Mouse (Mus musculus) induced T-regulatory cell, adult 2 months (primary cell): ENCODE measurements around the gene Bnip1.
A peak's percentile ranks its signal among the peaks of the same experiment; 100 is the strongest.

Source experiments
- DNase-seq: peaks from one replicate; pipeline ENCODE4 v3.0.0-alpha.2; 2012; ENCODE audit warnings: low read depth

Gene Bnip1

GRCm38 (mm10) chr17:26793068-26793765 is 12.4 kb downstream of the Bnip1 start:
- DNase-seq, result no peak

GRCm38 (mm10) chr17:26794744-26795143 is 13.9 kb downstream of the Bnip1 start:
- DNase-seq, result peak; percentile 64

- no peak for DNase-seq
These were observed 14.5 kb downstream of the Bnip1 start for GRCm38 (mm10) chr17:26795386-26795785.

- no peak for DNase-seq
These were observed 16.7 kb downstream of the Bnip1 start for GRCm38 (mm10) chr17:26797379-26798128.

GRCm38 (mm10) chr17:26802886-26803285 is 22.0 kb downstream of the Bnip1 start:
- no peak for DNase-seq

GRCm38 (mm10) chr17:26812607-26813006 is 31.7 kb downstream of the Bnip1 start:
- no peak for DNase-seq

GRCm38 (mm10) chr17:26813497-26813896 is 32.6 kb downstream of the Bnip1 start:
- DNase-seq, result no peak

- no peak for DNase-seq
These were observed 35.9 kb downstream of the Bnip1 start for GRCm38 (mm10) chr17:26816810-26817209.

- no peak for DNase-seq
These were observed 36.9 kb downstream of the Bnip1 start for GRCm38 (mm10) chr17:26817776-26818175.

GRCm38 (mm10) chr17:26826131-26826530 is 45.3 kb downstream of the Bnip1 start:
- DNase-seq, result no peak

- no peak for DNase-seq
These were observed 52.9 kb downstream of the Bnip1 start for GRCm38 (mm10) chr17:26833806-26834205.

GRCm38 (mm10) chr17:26834302-26834965 is 53.6 kb downstream of the Bnip1 start:
- no peak for DNase-seq

- no peak for DNase-seq
These were observed 54.3 kb downstream of the Bnip1 start for GRCm38 (mm10) chr17:26834966-26835755.

GRCm38 (mm10) chr17:26835956-26836355 is 55.1 kb downstream of the Bnip1 start:
- no peak for DNase-seq

- DNase-seq, result no peak
These were observed 55.5 kb downstream of the Bnip1 start for GRCm38 (mm10) chr17:26836377-26836776.

- peak; percentile 40 for DNase-seq
These were observed 56.1 kb downstream of the Bnip1 start for GRCm38 (mm10) chr17:26836786-26837545.

GRCm38 (mm10) chr17:26837546-26837985 is 56.7 kb downstream of the Bnip1 start:
- DNase-seq, result no peak

GRCm38 (mm10) chr17:26838191-26838910 is 57.5 kb downstream of the Bnip1 start:
- no peak for DNase-seq

- DNase-seq, result no peak
These were observed 58.2 kb downstream of the Bnip1 start for GRCm38 (mm10) chr17:26838911-26839717.
